Mouse (Mus musculus): ENCODE data around the gene Myo10.

Gene Myo10

GRCm38 (mm10) chr15:25690066-25690745 lies 67.9 kb downstream of the Myo10 start:
- in situ Hi-C loops (cut with MboI), result no loop called here

- in situ Hi-C loops (cut with MboI), result no loop called here
Observed at GRCm38 (mm10) chr15:25690746-25691105, 68.4 kb downstream of the Myo10 start.

GRCm38 (mm10) chr15:25692254-25692950 lies 70.1 kb downstream of the Myo10 start:
- in situ Hi-C loops (cut with MboI), result no loop called here

GRCm38 (mm10) chr15:25693708-25694107 lies 71.4 kb downstream of the Myo10 start:
- in situ Hi-C loops (cut with MboI), result no loop called here

GRCm38 (mm10) chr15:25694749-25695148 lies 72.4 kb downstream of the Myo10 start:
- in situ Hi-C loops (cut with MboI), result no loop called here

GRCm38 (mm10) chr15:25695253-25695652 lies 72.9 kb downstream of the Myo10 start:
- in situ Hi-C loops (cut with MboI), result no loop called here

GRCm38 (mm10) chr15:25695883-25696282 lies 73.6 kb downstream of the Myo10 start:
- in situ Hi-C loops (cut with MboI), result no loop called here

GRCm38 (mm10) chr15:25696660-25697059 lies 74.3 kb downstream of the Myo10 start:
- in situ Hi-C loops (cut with MboI), result no loop called here

- in situ Hi-C loops (cut with MboI), result no loop called here
Observed at GRCm38 (mm10) chr15:25699032-25699557, 76.8 kb downstream of the Myo10 start.

GRCm38 (mm10) chr15:25702602-25703001 lies 80.3 kb downstream of the Myo10 start:
- in situ Hi-C loops (cut with MboI), result loop anchor here (25.0 kb wide), 2 partner anchors 265 to 1115 kb away; no protein-coding TSS in a partner anchor

- in situ Hi-C loops (cut with MboI), result loop anchor here (25.0 kb wide), 2 partner anchors 268 to 1118 kb away; no protein-coding TSS in a partner anchor
Observed at GRCm38 (mm10) chr15:25704809-25705585, 82.7 kb downstream of the Myo10 start.

GRCm38 (mm10) chr15:25706874-25707554 lies 84.7 kb downstream of the Myo10 start:
- in situ Hi-C loops (cut with MboI), result loop anchor here (25.0 kb wide), 2 partner anchors 270 to 1120 kb away; no protein-coding TSS in a partner anchor

- in situ Hi-C loops (cut with MboI), result loop anchor here (25.0 kb wide), 2 partner anchors 271 to 1121 kb away; no protein-coding TSS in a partner anchor
Observed at GRCm38 (mm10) chr15:25707891-25708290, 85.6 kb downstream of the Myo10 start.

GRCm38 (mm10) chr15:25710876-25711275 lies 88.6 kb downstream of the Myo10 start:
- in situ Hi-C loops (cut with MboI), result loop anchor here (25.0 kb wide), 2 partner anchors 274 to 1124 kb away; no protein-coding TSS in a partner anchor

- in situ Hi-C loops (cut with MboI), result loop anchor here (25.0 kb wide), 2 partner anchors 276 to 1126 kb away; no protein-coding TSS in a partner anchor
Observed at GRCm38 (mm10) chr15:25712877-25713276, 90.6 kb downstream of the Myo10 start.

- in situ Hi-C loops (cut with MboI), result loop anchor here (25.0 kb wide), 2 partner anchors 276 to 1126 kb away; no protein-coding TSS in a partner anchor
Observed at GRCm38 (mm10) chr15:25713587-25714361, 91.4 kb downstream of the Myo10 start.

GRCm38 (mm10) chr15:25715218-25715995 lies 93.1 kb downstream of the Myo10 start:
- in situ Hi-C loops (cut with MboI), result loop anchor here (25.0 kb wide), 2 partner anchors 278 to 1128 kb away; no protein-coding TSS in a partner anchor

- in situ Hi-C loops (cut with MboI), result loop anchor here (25.0 kb wide), 2 partner anchors 279 to 1129 kb away; no protein-coding TSS in a partner anchor
Observed at GRCm38 (mm10) chr15:25715996-25716395, 93.7 kb downstream of the Myo10 start.

- in situ Hi-C loops (cut with MboI), result loop anchor here (25.0 kb wide), 2 partner anchors 280 to 1130 kb away; no protein-coding TSS in a partner anchor
Observed at GRCm38 (mm10) chr15:25717006-25717405, 94.7 kb downstream of the Myo10 start.

Measured in mature B cell (primary cell).